Mouse (Mus musculus) midbrain, embryonic 15.5 days (tissue): ENCODE results near the gene Tmem184a. TPM values are rescaled to one million over a fixed set of nuclear protein-coding genes. Genes with fewer than 3 reads are reported as not detected.

Experiments
- ATAC-seq: fragments of 200-750 bp; cut with Nextera tagmentation; replicated peaks from 2 replicates; pipeline ENCODE4 v1.8.0; 2017; ENCODE audit warnings: moderate TSS enrichment
- H3K27ac ChIP-seq: fragments of 300-500 bp; sonication (generic); 2 replicates; pipeline ENCODE4 v1.5.1; 2015; ENCODE audit warnings: mild to moderate bottlenecking, inconsistent platforms
- H3K27me3 ChIP-seq: fragments of 300-500 bp; sonication (generic); replicated peaks from 2 replicates; pipeline ENCODE4 v1.6.1; 2015; ENCODE audit warnings: inconsistent platforms
- H3K36me3 ChIP-seq: fragments of 300-500 bp; sonication (generic); replicated peaks from 2 replicates; pipeline ENCODE4 v1.6.1; 2015; ENCODE audit warnings: inconsistent platforms
- H3K4me1 ChIP-seq: fragments of 300-500 bp; sonication (generic); 2 replicates; pipeline ENCODE4 v1.6.1; 2015; ENCODE audit warnings: inconsistent platforms
- H3K4me2 ChIP-seq: fragments of 300-500 bp; sonication (generic); 2 replicates; pipeline ENCODE4 v1.6.1; 2015; ENCODE audit warnings: inconsistent platforms, mild to moderate bottlenecking, moderate library complexity
- H3K4me3 ChIP-seq: fragments of 300-500 bp; sonication (generic); 2 replicates; pipeline ENCODE4 v1.5.1; 2015; ENCODE audit warnings: mild to moderate bottlenecking, inconsistent platforms
- H3K9ac ChIP-seq: fragments of 300-500 bp; sonication (generic); 2 replicates; pipeline ENCODE4 v1.6.1; 2015; ENCODE audit warnings: mild to moderate bottlenecking, inconsistent platforms
- H3K9me3 ChIP-seq: fragments of 300-500 bp; sonication (generic); 2 replicates; pipeline ENCODE4 v1.6.1; 2016; ENCODE audit warnings: inconsistent platforms
- WGBS: fragments of 180-500 bp; shearing (Covaris S2); methylation state at CpG from one replicate; pipeline ENCODE4 v1.1.7; 2015; ENCODE audit warnings: mixed read lengths; 5-methylcytosine and 5-hydroxymethylcytosine counted together
- polyA plus RNA-seq: library from polyadenylated mRNA; unstranded; fragments of >200 nt; fragmentation: Nextera tagmentation; extraction: Ambion mirVana; gene quantifications from 2 replicates; pipeline ENCODE4 v1.2.1, GENCODE M21; 2015

The Tmem184a gene
- polyA plus RNA-seq, 1 experiment from 2014 or later: 0.30 TPM

- H3K9ac ChIP-seq: no peak overlapping the region
- no peak overlapping the region for H3K4me2 ChIP-seq
- H3K36me3 ChIP-seq: no peaks in the 10 kb centered on the region
- H3K4me3 ChIP-seq: no peak overlapping the region
- no peak for ATAC-seq
- no peak overlapping the region for H3K27ac ChIP-seq
- peaks cover 16% of the 10 kb centered on the region for H3K27me3 ChIP-seq
- 68% methylated on average over 20 of the region's 20 CpGs for WGBS
- H3K9me3 ChIP-seq: no peaks in the 10 kb centered on the region
- no peaks in the 10 kb centered on the region for H3K4me1 ChIP-seq
Observed at GRCm38 (mm10) chr5:139812398-139813125, 7.2 kb downstream of the Tmem184a start.

GRCm38 (mm10) chr5:139811677-139812397 is 7.9 kb downstream of the Tmem184a start:
- Histone ChIP-seq H3K4me2 (no peak overlapping the region), H3K4me1 (no peaks in the 10 kb centered on the region), H3K36me3 (no peaks in the 10 kb centered on the region), H3K27me3 (peaks cover 16% of the 10 kb centered on the region), H3K27ac (no peak overlapping the region), H3K9me3 (no peaks in the 10 kb centered on the region), H3K9ac (no peak overlapping the region), H3K4me3 (no peak overlapping the region)
- 80% methylated on average over 15 of the region's 15 CpGs for WGBS
- ATAC-seq: no peak

GRCm38 (mm10) chr5:139809397-139809796 is 10.3 kb downstream of the Tmem184a start:
- Histone ChIP-seq H3K4me2 (no peak overlapping the region), H3K36me3 (no peaks in the 10 kb centered on the region), H3K4me3 (no peak overlapping the region), H3K27ac (no peak overlapping the region), H3K9me3 (no peaks in the 10 kb centered on the region), H3K27me3 (peaks cover 12% of the 10 kb centered on the region), H3K4me1 (no peaks in the 10 kb centered on the region), H3K9ac (no peak overlapping the region)
- no peak for ATAC-seq
- WGBS: 61% methylated on average over 4 of the region's 4 CpGs

- Histone ChIP-seq H3K4me2 (no peak overlapping the region), H3K9me3 (no peaks in the 10 kb centered on the region), H3K9ac (no peak overlapping the region), H3K4me1 (peaks cover 6% of the 10 kb centered on the region; the same call in 1 of the 2 replicates), H3K27me3 (no peaks in the 10 kb centered on the region), H3K36me3 (peaks cover 4% of the 10 kb centered on the region; the same call in 1 of the 2 replicates), H3K27ac (no peak overlapping the region), H3K4me3 (no peak overlapping the region)
- WGBS: 93% methylated on average over 8 of the region's 8 CpGs
- no peak for ATAC-seq
Observed at GRCm38 (mm10) chr5:139805924-139806323, 13.8 kb downstream of the Tmem184a start.

- no peak overlapping the region for H3K4me2 ChIP-seq
- peaks cover 12% of the 10 kb centered on the region; the same call in 1 of the 2 replicates for H3K36me3 ChIP-seq
- WGBS: 89% methylated on average over 11 of the region's 11 CpGs
- no peak overlapping the region for H3K4me3 ChIP-seq
- no peak overlapping the region for H3K27ac ChIP-seq
- H3K4me1 ChIP-seq: peaks cover 8% of the 10 kb centered on the region; the same call in 1 of the 2 replicates
- H3K9me3 ChIP-seq: no peaks in the 10 kb centered on the region
- no peaks in the 10 kb centered on the region for H3K27me3 ChIP-seq
- no peak for ATAC-seq
- H3K9ac ChIP-seq: no peak overlapping the region
Observed at GRCm38 (mm10) chr5:139804573-139805111, 15.1 kb downstream of the Tmem184a start.

GRCm38 (mm10) chr5:139804107-139804551 is 15.6 kb downstream of the Tmem184a start:
- Histone ChIP-seq H3K36me3 (peaks cover 12% of the 10 kb centered on the region; the same call in 1 of the 2 replicates), H3K27me3 (no peaks in the 10 kb centered on the region), H3K4me2 (no peak overlapping the region), H3K9me3 (no peaks in the 10 kb centered on the region), H3K4me3 (no peak overlapping the region), H3K9ac (no peak overlapping the region), H3K27ac (no peak overlapping the region), H3K4me1 (peaks cover 13% of the 10 kb centered on the region)
- ATAC-seq: no peak
- WGBS: 4% methylated on average over 6 of the region's 6 CpGs

GRCm38 (mm10) chr5:139803601-139804102 is 16.1 kb downstream of the Tmem184a start:
- Histone ChIP-seq H3K9me3 (no peaks in the 10 kb centered on the region), H3K4me2 (no peak overlapping the region), H3K27ac (no peak overlapping the region), H3K36me3 (peaks cover 12% of the 10 kb centered on the region; the same call in 1 of the 2 replicates), H3K4me3 (no peak overlapping the region), H3K4me1 (peaks cover 18% of the 10 kb centered on the region), H3K9ac (no peak overlapping the region), H3K27me3 (no peaks in the 10 kb centered on the region)
- ATAC-seq: peak; percentile 34; the same call in 1 of the 2 replicates
- WGBS: 10% methylated on average over 12 of the region's 12 CpGs

- WGBS: 81% methylated on average over 8 of the region's 8 CpGs
- no peaks in the 10 kb centered on the region for H3K27me3 ChIP-seq
- no peak overlapping the region for H3K4me2 ChIP-seq
Observed at GRCm38 (mm10) chr5:139803165-139803564, 16.6 kb downstream of the Tmem184a start.

GRCm38 (mm10) chr5:139801880-139802279 is 17.8 kb downstream of the Tmem184a start:
- ATAC-seq: no peak
- WGBS: 93% methylated on average over 10 of the region's 10 CpGs
- Histone ChIP-seq H3K9me3 (no peaks in the 10 kb centered on the region), H3K9ac (no peak overlapping the region), H3K4me3 (no peak overlapping the region), H3K27me3 (no peaks in the 10 kb centered on the region), H3K4me2 (no peak overlapping the region), H3K27ac (no peak overlapping the region), H3K4me1 (peaks cover 36% of the 10 kb centered on the region), H3K36me3 (peaks cover 12% of the 10 kb centered on the region; the same call in 1 of the 2 replicates)

More at GRCm38 (mm10) chr5:139803165-139803564, 16.6 kb downstream of the Tmem184a start:
- peaks cover 23% of the 10 kb centered on the region for H3K4me1 ChIP-seq
- no peak overlapping the region for H3K27ac ChIP-seq
- ATAC-seq: no peak
- H3K36me3 ChIP-seq: peaks cover 12% of the 10 kb centered on the region; the same call in 1 of the 2 replicates
- no peaks in the 10 kb centered on the region for H3K9me3 ChIP-seq
- no peak overlapping the region for H3K9ac ChIP-seq
- H3K4me3 ChIP-seq: no peak overlapping the region

GRCm38 (mm10) chr5:139801231-139801630 is 18.5 kb downstream of the Tmem184a start:
- Histone ChIP-seq H3K4me3 (no peak overlapping the region), H3K4me1 (peaks cover 42% of the 10 kb centered on the region), H3K27me3 (no peaks in the 10 kb centered on the region), H3K4me2 (no peak overlapping the region), H3K27ac (no peak overlapping the region), H3K36me3 (peaks cover 12% of the 10 kb centered on the region; the same call in 1 of the 2 replicates), H3K9me3 (no peaks in the 10 kb centered on the region), H3K9ac (no peak overlapping the region)
- ATAC-seq: no peak
- WGBS: 95% methylated on average over 8 of the region's 8 CpGs

GRCm38 (mm10) chr5:139799801-139800590 is 19.7 kb downstream of the Tmem184a start:
- ATAC-seq: no peak
- no peaks in the 10 kb centered on the region for H3K9me3 ChIP-seq
- H3K36me3 ChIP-seq: peaks cover 12% of the 10 kb centered on the region; the same call in 1 of the 2 replicates
- no peaks in the 10 kb centered on the region for H3K27me3 ChIP-seq
- 91% methylated on average over 33 of the region's 33 CpGs for WGBS
- H3K9ac ChIP-seq: no peak overlapping the region
- H3K4me3 ChIP-seq: no peak overlapping the region
- peaks cover 45% of the 10 kb centered on the region for H3K4me1 ChIP-seq
- H3K27ac ChIP-seq: no peak overlapping the region
- H3K4me2 ChIP-seq: no peak overlapping the region
